Mouse (Mus musculus): Measurements from ENCODE around the gene Parp4.

DNA sequence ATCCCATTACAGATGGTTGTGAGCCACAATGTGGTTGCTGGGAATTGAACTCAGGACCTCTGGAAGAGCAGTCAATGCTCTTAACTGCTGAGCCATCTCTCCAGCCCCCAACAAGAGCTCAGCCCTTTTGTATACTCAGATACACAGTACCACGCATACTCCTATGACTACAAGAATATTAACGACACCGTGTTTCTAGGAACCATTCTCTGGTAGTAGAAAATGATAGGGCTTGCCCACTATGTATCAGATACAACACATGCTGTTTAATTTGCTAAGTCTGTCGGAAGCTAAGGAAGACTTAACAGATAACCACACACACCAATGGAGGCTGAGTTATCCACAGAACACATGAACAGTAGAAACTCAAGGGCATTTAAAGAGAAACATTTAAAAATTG lies 127.2 kb downstream of the Parp4 start:
- TF ChIP-seq CTCF (IDR thresholded peaks at IDR 0.05; ENCODE audit: control insufficient read depth, insufficient read depth, insufficient read length), result no peak
- no peak for TF ChIP-seq MAX (IDR thresholded peaks at IDR 0.05)
- TF ChIP-seq FOSL1 (IDR thresholded peaks at IDR 0.05; ENCODE audit: insufficient read depth, low read length, poor library complexity, severe bottlenecking), result no peak
- no peak for TF ChIP-seq USF1 (IDR thresholded peaks at IDR 0.05; ENCODE audit: low read depth)
